Mouse (Mus musculus): ENCODE results near the gene Tmtc2.

The Tmtc2 gene

GRCm38 (mm10) chr10:105405856-105406527 is 168.3 kb downstream of the Tmtc2 start:
- CTCF ChIA-PET: no interaction called here

- CTCF ChIA-PET: no interaction called here
Measured at GRCm38 (mm10) chr10:105403931-105404330, 170.3 kb downstream of the Tmtc2 start.

- CTCF ChIA-PET: no interaction called here
Measured at GRCm38 (mm10) chr10:105402481-105402779, 171.8 kb downstream of the Tmtc2 start.

- CTCF ChIA-PET: no interaction called here
Measured at GRCm38 (mm10) chr10:105401754-105402480, 172.3 kb downstream of the Tmtc2 start.

- CTCF ChIA-PET: no interaction called here
Measured at GRCm38 (mm10) chr10:105399316-105399715, 174.9 kb downstream of the Tmtc2 start.

GRCm38 (mm10) chr10:105384065-105384464 is 190.2 kb downstream of the Tmtc2 start:
- CTCF ChIA-PET: no interaction called here

- CTCF ChIA-PET: no interaction called here
Measured at GRCm38 (mm10) chr10:105381705-105382104, 192.5 kb downstream of the Tmtc2 start.

- CTCF ChIA-PET: no interaction called here
Measured at GRCm38 (mm10) chr10:105381202-105381601, 193.0 kb downstream of the Tmtc2 start.

- CTCF ChIA-PET: no interaction called here
Measured at GRCm38 (mm10) chr10:105380584-105380983, 193.7 kb downstream of the Tmtc2 start.

GRCm38 (mm10) chr10:105377711-105378110 is 196.5 kb downstream of the Tmtc2 start:
- CTCF ChIA-PET: no interaction called here

- CTCF ChIA-PET: no interaction called here
Measured at GRCm38 (mm10) chr10:105373265-105373664, 201.0 kb downstream of the Tmtc2 start.

GRCm38 (mm10) chr10:105368242-105368641 is 206.0 kb downstream of the Tmtc2 start:
- CTCF ChIA-PET: no interaction called here

- CTCF ChIA-PET: no interaction called here
Measured at GRCm38 (mm10) chr10:105364480-105364879, 209.8 kb downstream of the Tmtc2 start.

GRCm38 (mm10) chr10:105350301-105350700 is 223.9 kb downstream of the Tmtc2 start:
- CTCF ChIA-PET: no interaction called here

GRCm38 (mm10) chr10:105345920-105346319 is 228.3 kb downstream of the Tmtc2 start:
- CTCF ChIA-PET: no interaction called here

GRCm38 (mm10) chr10:105332856-105333255 is 241.4 kb downstream of the Tmtc2 start:
- CTCF ChIA-PET: no interaction called here

- CTCF ChIA-PET: no interaction called here
Measured at GRCm38 (mm10) chr10:105330327-105330726, 243.9 kb downstream of the Tmtc2 start.

GRCm38 (mm10) chr10:105323646-105324192 is 250.5 kb downstream of the Tmtc2 start:
- CTCF ChIA-PET: no interaction called here

- CTCF ChIA-PET: no interaction called here
Measured at GRCm38 (mm10) chr10:105319299-105320057, 254.8 kb downstream of the Tmtc2 start.

GRCm38 (mm10) chr10:105318869-105319268 is 255.4 kb downstream of the Tmtc2 start:
- CTCF ChIA-PET: no interaction called here

- CTCF ChIA-PET: no interaction called here
Measured at GRCm38 (mm10) chr10:105312986-105313385, 261.3 kb downstream of the Tmtc2 start.

GRCm38 (mm10) chr10:105297560-105297959 is 276.7 kb downstream of the Tmtc2 start:
- CTCF ChIA-PET: no interaction called here

- CTCF ChIA-PET: no interaction called here
Measured at GRCm38 (mm10) chr10:105292961-105293360, 281.3 kb downstream of the Tmtc2 start.

All from spleen, embryonic (tissue).